In the genomic region with DNA sequence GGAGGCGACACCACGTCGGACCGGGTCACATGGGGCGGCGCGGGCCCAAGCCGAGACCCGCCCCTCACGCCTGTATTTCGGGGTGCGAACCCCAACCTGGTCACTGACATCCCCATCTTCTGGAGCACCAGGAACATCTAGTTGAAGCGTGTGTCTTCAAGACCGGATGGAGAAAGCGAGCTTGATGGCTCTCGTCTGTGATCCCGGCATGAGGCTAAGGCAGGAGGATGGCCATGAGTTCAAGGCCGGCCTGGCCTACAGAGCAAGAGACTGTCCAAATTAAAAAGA, we compare ENCODE assay signal across 7 mouse cellular contexts. TPM values are rescaled to one million over a fixed set of nuclear protein-coding genes. Genes with fewer than 3 reads are reported as not detected.
DNase-seq lines count a peak whose midpoint lies in the region; ATAC-seq and TF ChIP-seq lines count a peak whose summit lies in the region.

No protein-coding gene starts in this region.

- 16% methylated on average over 18 of the region's 18 CpGs for WGBS in lung, embryonic 14.5 days
- WGBS in bone marrow, adult 2 months = 13% methylated on average over 18 of the region's 18 CpGs
- WGBS in forebrain, embryonic 10.5 days = 18% methylated on average over 18 of the region's 18 CpGs
- WGBS in liver, embryonic 13.5 days (ENCODE audit: insufficient replicate concordance) = 16% methylated on average over 18 of the region's 18 CpGs

- H3K36me3 ChIP-seq in lung, embryonic 14.5 days (ENCODE audit: insufficient read depth) = no peaks in the 10 kb centered on the region
- H3K36me3 ChIP-seq in forebrain, embryonic 10.5 days (replicated peaks) = no peaks in the 10 kb centered on the region
- H3K36me3 ChIP-seq in liver, embryonic 13.5 days = no peaks in the 10 kb centered on the region

- peak overlapping the region; percentile 92 for H3K4me3 ChIP-seq in lung, embryonic 14.5 days (ENCODE audit: low read depth, low read length)
- peak overlapping the region; percentile 72 for H3K4me3 ChIP-seq in bone marrow, adult 2 months (replicated peaks; ENCODE audit: control insufficient read depth, low read depth, low read length)
- H3K4me3 ChIP-seq in forebrain, embryonic 10.5 days = peak overlapping the region; percentile 86
- H3K4me3 ChIP-seq in liver, embryonic 13.5 days (replicated peaks) = peak overlapping the region; percentile 99

- no peak for TF ChIP-seq POLR2A in bone marrow, adult 2 months (IDR thresholded peaks at IDR 0.05; ENCODE audit: borderline replicate concordance, control insufficient read depth, low read depth, low read length)

- peak overlapping the region; percentile 97 for H3K27ac ChIP-seq in lung, embryonic 14.5 days (ENCODE audit: low read depth)
- peak overlapping the region; percentile 83 for H3K27ac ChIP-seq in bone marrow, adult 2 months (ENCODE audit: control insufficient read depth, insufficient read depth, low read depth, low read length, poor library complexity)
- peak overlapping the region; percentile 99 for H3K27ac ChIP-seq in forebrain, embryonic 10.5 days
- peak overlapping the region; percentile 96 for H3K27ac ChIP-seq in liver, embryonic 13.5 days

- H3K9me3 ChIP-seq in lung, embryonic 14.5 days (ENCODE audit: low read depth, low read length) = no peaks in the 10 kb centered on the region
- no peaks in the 10 kb centered on the region for H3K9me3 ChIP-seq in forebrain, embryonic 10.5 days
- no peaks in the 10 kb centered on the region for H3K9me3 ChIP-seq in liver, embryonic 13.5 days (replicated peaks)

- peaks cover 7% of the 10 kb centered on the region; the same call in 1 of the 2 replicates for H3K4me1 ChIP-seq in lung, embryonic 14.5 days (ENCODE audit: insufficient read depth)
- H3K4me1 ChIP-seq in bone marrow, adult 2 months (ENCODE audit: control insufficient read depth, insufficient read depth, low read length) = peaks cover 3% of the 10 kb centered on the region
- peaks cover 46% of the 10 kb centered on the region for H3K4me1 ChIP-seq in forebrain, embryonic 10.5 days
- H3K4me1 ChIP-seq in liver, embryonic 13.5 days (replicated peaks) = peaks cover 39% of the 10 kb centered on the region

- peak overlapping the region; percentile 72 for H3K4me2 ChIP-seq in lung, embryonic 14.5 days
- peak overlapping the region; percentile 86 for H3K4me2 ChIP-seq in liver, embryonic 13.5 days

- no peak for ATAC-seq in lung, embryonic 14.5 days (ENCODE audit: insufficient read depth)
- ATAC-seq in liver, embryonic 13.5 days (ENCODE audit: low read depth) = no peak

- H3K27me3 ChIP-seq in lung, embryonic 14.5 days (ENCODE audit: insufficient read depth, low read length) = no peaks in the 10 kb centered on the region
- H3K27me3 ChIP-seq in forebrain, embryonic 10.5 days (ENCODE audit: poor library complexity, severe bottlenecking) = peaks cover 14% of the 10 kb centered on the region; the same call in 1 of the 2 replicates
- no peaks in the 10 kb centered on the region for H3K27me3 ChIP-seq in liver, embryonic 13.5 days

- H3K9ac ChIP-seq in lung, embryonic 14.5 days = peak overlapping the region; percentile 98
- peak overlapping the region; percentile 100 for H3K9ac ChIP-seq in liver, embryonic 13.5 days

- no peak for TF ChIP-seq CTCF in lung, embryonic 14.5 days (IDR thresholded peaks at IDR 0.05; ENCODE audit: low read depth)
- TF ChIP-seq CTCF in bone marrow, adult 2 months (IDR thresholded peaks at IDR 0.05; ENCODE audit: control insufficient read depth, insufficient read depth, low read length) = no peak

- DNase-seq in lung, embryonic 14.5 days = no peak
- no peak for DNase-seq in lung, postnatal 10 days
- no peak for DNase-seq in forebrain, embryonic 10.5 days (ENCODE audit: extremely low spot score, low spot score)
- DNase-seq in liver, embryonic 13.5 days = peak; percentile 61
- peak; percentile 45 for DNase-seq in skeletal muscle tissue, adult 2 months (ENCODE audit: low read depth, low spot score)
- no peak for DNase-seq in adrenal gland, postnatal 25 days

RNA-seq across cellular contexts. Expression of gene Fbxw4, which starts 0.3 kb away (rescaled TPM):
- 5.1 and 7.5 TPM in 2 replicates for polyA plus RNA-seq in lung, embryonic 14.5 days (2014; fragmentation: Nextera tagmentation; extraction: Ambion mirVana)
- 22.4 and 26.2 TPM in 2 replicates for polyA plus RNA-seq in bone marrow, adult 2 months (2011; ENCODE audit: insufficient read depth, insufficient read length, low replicate concordance, missing spikeins)
- polyA plus RNA-seq in forebrain, embryonic 10.5 days (2016; fragmentation: Nextera tagmentation; extraction: Ambion mirVana) = 4.2 and 4.4 TPM in 2 replicates
- 1.9 and 2.3 TPM in 2 replicates for polyA plus RNA-seq in liver, embryonic 13.5 days (2015; fragmentation: Nextera tagmentation; extraction: Ambion mirVana)
- 32.2 and 33.8 TPM in 2 replicates for total RNA-seq in adrenal gland, postnatal 25 days (2021)

Comparison
In these comparisons a context has a peak if more than half of its experiments do, and no peak if none do; other contexts are left out.
1. DNase-seq: peak in liver, embryonic 13.5 days (single experiment) and skeletal muscle tissue, adult 2 months (single experiment); none in lung, embryonic 14.5 days (single experiment), lung, postnatal 10 days (single experiment), forebrain, embryonic 10.5 days (single experiment) and adrenal gland, postnatal 25 days (single experiment).
2. Peak in every context shown above with its lines, with median percentiles within 50 percentile points of each other: H3K27ac ChIP-seq and H3K4me3 ChIP-seq.